In genomic region chr1:34842389-34842861, GRCm38 (mm10) we compare ENCODE assay signal across 8 mouse cellular contexts. TPM values are rescaled to one million over a fixed set of nuclear protein-coding genes. Genes with fewer than 3 reads are reported as not detected.
DNase-seq lines count a peak whose midpoint lies in the region; ATAC-seq and TF ChIP-seq lines count a peak whose summit lies in the region.

No protein-coding gene starts in this region.

- TF ChIP-seq CTCF in ES-Bruce4 (IDR thresholded peaks at IDR 0.05; ENCODE audit: low read depth, low read length), result no peak
- no peak for TF ChIP-seq CTCF in cortical plate, adult 2 months (IDR thresholded peaks at IDR 0.05; ENCODE audit: extremely low read depth, insufficient read depth, low read length)
- no peak for TF ChIP-seq CTCF in testis, adult 2 months (IDR thresholded peaks at IDR 0.05; ENCODE audit: control insufficient read depth, insufficient read depth, insufficient replicate concordance, low read depth, low read length)

- peak overlapping the region; percentile 90 for H3K4me3 ChIP-seq in ES-Bruce4 (ENCODE audit: low read depth, low read length)
- peak overlapping the region; percentile 64 for H3K4me3 ChIP-seq in cortical plate, adult 2 months (ENCODE audit: insufficient read depth, low read length)
- peak overlapping the region; percentile 98 for H3K4me3 ChIP-seq in testis, adult 2 months (ENCODE audit: control insufficient read depth, low read depth, low read length)

- H3K9ac ChIP-seq in ES-Bruce4 (ENCODE audit: low read depth, poor library complexity, severe bottlenecking), result peak overlapping the region; percentile 91

- ATAC-seq in cerebellum, adult (ENCODE audit: insufficient number of reproducible peaks, low FRiP score, low TSS enrichment), result peak; percentile 43
- ATAC-seq in granulocyte monocyte progenitor cell, adult 5-6 weeks (replicated peaks; ENCODE audit: poor library complexity, severe bottlenecking), result peak; percentile 36

- no peak for DNase-seq in cerebellum, postnatal 36 days
- peak; percentile 35 to 77 for DNase-seq in kidney, postnatal 36 days
- DNase-seq in mesoderm, embryonic 11.5 days (ENCODE audit: low read depth, low spot score), result peak; percentile 72

- H3K36me3 ChIP-seq in ES-Bruce4 (ENCODE audit: control insufficient read depth, insufficient read depth, low read length, poor library complexity, severe bottlenecking), result peaks cover under 1% of the 10 kb centered on the region; the same call in 1 of the 2 replicates
- H3K36me3 ChIP-seq in testis, adult 2 months (ENCODE audit: control insufficient read depth, insufficient read depth, low read length), result no peaks in the 10 kb centered on the region

- no peak for TF ChIP-seq POLR2A in ES-Bruce4 (IDR thresholded peaks at IDR 0.05; ENCODE audit: insufficient read depth, low read length)
- TF ChIP-seq POLR2A in cortical plate, adult 2 months (IDR thresholded peaks at IDR 0.05; ENCODE audit: extremely low read depth, insufficient read depth, low read length), result no peak
- no peak for TF ChIP-seq POLR2A in testis, adult 2 months (IDR thresholded peaks at IDR 0.05; ENCODE audit: control insufficient read depth, low read depth, low read length)

- H3K27ac ChIP-seq in ES-Bruce4 (ENCODE audit: insufficient read depth, low read length), result peak overlapping the region; percentile 60
- H3K27ac ChIP-seq in cortical plate, adult 2 months (ENCODE audit: insufficient read depth, low read length), result no peak overlapping the region
- H3K27ac ChIP-seq in testis, adult 2 months (ENCODE audit: control insufficient read depth, insufficient read depth, low read depth, low read length), result peak overlapping the region; percentile 84

- H3K27me3 ChIP-seq in ES-Bruce4 (ENCODE audit: control insufficient read depth, insufficient read depth, low read length, poor library complexity, severe bottlenecking), result no peaks in the 10 kb centered on the region
- H3K27me3 ChIP-seq in testis, adult 2 months (ENCODE audit: control insufficient read depth, insufficient read depth, low read length), result no peaks in the 10 kb centered on the region

- no peak for TF ChIP-seq EP300 in ES-Bruce4 (IDR thresholded peaks at IDR 0.05; ENCODE audit: insufficient read depth, low read depth, low read length)

- H3K4me1 ChIP-seq in ES-Bruce4 (ENCODE audit: control insufficient read depth, insufficient read depth, low read length), result no peaks in the 10 kb centered on the region
- H3K4me1 ChIP-seq in cortical plate, adult 2 months (ENCODE audit: control insufficient read depth, insufficient read depth, low read length), result peaks cover 6% of the 10 kb centered on the region
- peaks cover 2% of the 10 kb centered on the region; the same call in 1 of the 2 replicates for H3K4me1 ChIP-seq in testis, adult 2 months (ENCODE audit: control insufficient read depth, insufficient read depth, low read length)

- no peaks in the 10 kb centered on the region for H3K9me3 ChIP-seq in ES-Bruce4 (replicated peaks; ENCODE audit: control insufficient read depth, insufficient read depth, low read length, poor library complexity, severe bottlenecking)

RNA-seq across cellular contexts. Expression of gene Fam168b, which starts 0.4 kb away (rescaled TPM):
- polyA plus RNA-seq in ES-Bruce4 (2011; ENCODE audit: insufficient read depth, insufficient read length, low read depth, missing spikeins), result 65.3 and 71.4 TPM in 2 replicates
- 237 and 250 TPM in 2 replicates for polyA plus RNA-seq in cortical plate, adult 2 months (2012; rRNA removed)
- total RNA-seq in granulocyte monocyte progenitor cell, adult 5-6 weeks (2014; fragmentation: Nextera tagmentation), result 45.7 and 55.5 TPM in 2 replicates
- total RNA-seq in granulocyte monocyte progenitor cell, adult 5-6 weeks (2017), result 54.2 and 59.6 TPM in 2 replicates
- polyA plus RNA-seq in testis, adult 2 months (2012; rRNA removed), result 59.1 and 70.5 TPM in 2 replicates

RNA-seq across cellular contexts. Expression of gene Plekhb2, which starts 7.4 kb away (rescaled TPM):
- 23.0 and 33.3 TPM in 2 replicates for polyA plus RNA-seq in ES-Bruce4 (2011; ENCODE audit: insufficient read depth, insufficient read length, low read depth, missing spikeins)
- 172 and 184 TPM in 2 replicates for polyA plus RNA-seq in cortical plate, adult 2 months (2012; rRNA removed)
- total RNA-seq in granulocyte monocyte progenitor cell, adult 5-6 weeks (2014; fragmentation: Nextera tagmentation), result 26.0 and 29.6 TPM in 2 replicates
- 16.4 and 19.3 TPM in 2 replicates for total RNA-seq in granulocyte monocyte progenitor cell, adult 5-6 weeks (2017)
- 12.7 TPM in 2 replicates for polyA plus RNA-seq in testis, adult 2 months (2012; rRNA removed)

Comparison
In these comparisons a context has a peak if more than half of its experiments do, and no peak if none do; other contexts are left out.
1. DNase-seq: peak in kidney, postnatal 36 days (2 of 2) and mesoderm, embryonic 11.5 days (single experiment); none in cerebellum, postnatal 36 days (0 of 2).
2. Peak in every context shown above with its lines, with median percentiles within 50 percentile points of each other: H3K4me3 ChIP-seq.